Mouse (Mus musculus) spleen, embryonic (tissue): ENCODE measurements around the gene Gsk3a.

Experiments used
- CTCF ChIA-PET: fragments of 350-600 bp; sonication (Branson Sonifier 250); formaldehyde crosslinking; loops from one replicate; lab custom pipeline; 2022; lab: Charles Lee

Gsk3a gene

GRCm38 (mm10) chr7:25250141-25250972, 12.7 kb upstream of the Gsk3a start, which contains the start of gene Erf:
Gene Erf, minus strand, starts transcription at chr7:25250761.
- CTCF ChIA-PET, result interaction anchor here (0.6 kb wide), 1 partner anchor 184 kb away, joined by 7 read pairs; no protein-coding TSS in a partner anchor

- CTCF ChIA-PET, result interaction anchor here (0.6 kb wide), 1 partner anchor 184 kb away, joined by 7 read pairs; no protein-coding TSS in a partner anchor
These were observed 11.9 kb upstream of the Gsk3a start for GRCm38 (mm10) chr7:25249314-25250140.

- CTCF ChIA-PET, result no interaction called here
These were observed 11.2 kb upstream of the Gsk3a start for GRCm38 (mm10) chr7:25248846-25249313.

GRCm38 (mm10) chr7:25248018-25248647, 10.5 kb upstream of the Gsk3a start:
- CTCF ChIA-PET, result no interaction called here

GRCm38 (mm10) chr7:25247498-25247897, 9.8 kb upstream of the Gsk3a start:
- CTCF ChIA-PET, result no interaction called here

- CTCF ChIA-PET, result no interaction called here
These were observed 9.1 kb upstream of the Gsk3a start for GRCm38 (mm10) chr7:25246759-25247137.

GRCm38 (mm10) chr7:25246079-25246758, 8.6 kb upstream of the Gsk3a start:
- CTCF ChIA-PET, result interaction anchor here (0.6 to 1.2 kb wide), 2 partner anchors 34 to 97 kb away, joined by 3 to 5 read pairs; no protein-coding TSS in a partner anchor

GRCm38 (mm10) chr7:25244562-25245369, 7.1 kb upstream of the Gsk3a start:
- CTCF ChIA-PET, result interaction anchor here (0.5 to 1.2 kb wide), 2 partner anchors 24 to 35 kb away, joined by 3 read pairs; no protein-coding TSS in a partner anchor

GRCm38 (mm10) chr7:25243361-25243760, 5.7 kb upstream of the Gsk3a start:
- CTCF ChIA-PET, result no interaction called here

- CTCF ChIA-PET, result no interaction called here
These were observed 3.4 kb upstream of the Gsk3a start for GRCm38 (mm10) chr7:25241062-25241461.

- CTCF ChIA-PET, result no interaction called here
These were observed 3.0 kb upstream of the Gsk3a start for GRCm38 (mm10) chr7:25240631-25241030.

- CTCF ChIA-PET, result interaction anchor here (0.6 to 0.7 kb wide), 4 partner anchors 75 to 600 kb away, joined by 3 to 11 read pairs (median 6); no protein-coding TSS in a partner anchor
These were observed 1.4 kb upstream of the Gsk3a start for GRCm38 (mm10) chr7:25238829-25239623.

- CTCF ChIA-PET, result interaction anchor here (0.6 to 1.2 kb wide), 3 partner anchors 76 to 385 kb away, joined by 3 to 11 read pairs (median 4); no protein-coding TSS in a partner anchor
These were observed 510 bp upstream of the Gsk3a start for GRCm38 (mm10) chr7:25238015-25238706.

GRCm38 (mm10) chr7:25235526-25235925, 2.1 kb downstream of the Gsk3a start:
- CTCF ChIA-PET, result interaction anchor here (0.8 kb wide), 1 partner anchor 18 kb away, joined by 3 read pairs; no protein-coding TSS in a partner anchor

- CTCF ChIA-PET, result interaction anchor here (0.6 to 1.2 kb wide), 2 partner anchors 10 to 172 kb away, joined by 3 to 4 read pairs; no protein-coding TSS in a partner anchor
These were observed 4.6 kb downstream of the Gsk3a start for GRCm38 (mm10) chr7:25233061-25233460.

- CTCF ChIA-PET, result interaction anchor here (0.9 to 1.2 kb wide), 2 partner anchors 9 to 84 kb away, joined by 3 to 5 read pairs; partner anchors contain the start of gene Megf8
These were observed 5.5 kb downstream of the Gsk3a start for GRCm38 (mm10) chr7:25232101-25232648.

GRCm38 (mm10) chr7:25230690-25231285, 6.9 kb downstream of the Gsk3a start:
- CTCF ChIA-PET, result no interaction called here
